Mouse (Mus musculus): ENCODE results near the gene Zmynd15.

- TF ChIP-seq GATA1 (IDR thresholded peaks at IDR 0.05; ENCODE audit: low read length) (no peak), TAL1 (IDR thresholded peaks at IDR 0.05; ENCODE audit: low read length) (no peak)
Observed at GRCm38 (mm10) chr11:70463970-70464369, 4.7 kb downstream of the Zmynd15 start.
